Mouse (Mus musculus) mesoderm, embryonic 11.5 days (tissue): ENCODE measurements around the gene Nucb1.
"Not testable (repeated sequence)": the region's sequence is repeated elsewhere in the genome, so short reads cannot be mapped to it uniquely, and the experiment has no call there.

Experiments
- DNase-seq: peaks from one replicate; pipeline ENCODE4 v3.0.0-alpha.2; 2012; ENCODE audit warnings: low read depth, low spot score

Gene Nucb1

DNA sequence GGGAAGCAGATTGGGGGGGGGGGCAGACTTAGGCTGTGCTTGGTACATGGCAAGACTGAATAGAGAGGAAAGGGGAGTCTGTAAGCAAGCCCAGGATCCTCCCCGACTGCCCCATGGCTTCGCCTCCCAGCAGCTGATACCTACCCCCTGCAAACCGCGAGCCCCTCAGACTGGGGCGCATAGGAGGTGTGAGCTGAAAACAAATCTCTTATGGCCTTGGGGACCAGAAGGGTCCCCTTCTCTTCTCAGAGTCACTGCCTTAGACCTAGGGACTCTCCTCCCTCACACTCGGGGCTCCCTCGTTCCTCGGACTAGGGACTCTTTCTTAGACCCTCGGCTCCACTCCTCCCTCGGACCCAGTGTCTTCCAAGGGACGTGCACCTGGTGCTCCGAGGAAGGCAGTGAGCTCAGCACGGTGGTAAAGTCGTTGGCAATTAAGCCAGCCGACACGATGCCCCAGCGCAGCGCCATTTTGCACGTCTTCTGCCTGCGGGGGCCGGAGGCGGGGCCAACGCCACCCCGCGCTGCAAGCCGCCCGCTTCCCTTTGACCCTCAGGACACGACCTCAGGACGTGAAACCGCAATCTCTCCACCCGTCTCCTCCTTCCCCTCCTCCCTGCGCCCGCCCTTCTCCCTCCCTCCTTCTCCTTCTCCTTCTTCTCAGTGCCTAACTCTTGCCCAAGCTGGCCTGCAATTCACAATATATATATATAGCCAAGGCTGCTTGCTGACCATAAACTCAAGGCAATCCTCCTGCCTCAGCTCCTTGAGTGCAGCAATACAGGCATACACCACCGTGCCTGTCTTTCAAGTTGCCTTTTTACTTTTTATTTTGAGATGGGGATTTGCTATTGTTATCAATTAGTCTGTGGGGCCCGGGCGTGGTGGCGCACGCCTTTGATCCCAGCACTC, 21.7 kb downstream of the Nucb1 start, which contains the start of gene Dhdh:
Gene Dhdh (minus strand): TSS at position 513 of the 912 bp plus-strand sequence.
- DNase-seq: peak; percentile 56

DNA sequence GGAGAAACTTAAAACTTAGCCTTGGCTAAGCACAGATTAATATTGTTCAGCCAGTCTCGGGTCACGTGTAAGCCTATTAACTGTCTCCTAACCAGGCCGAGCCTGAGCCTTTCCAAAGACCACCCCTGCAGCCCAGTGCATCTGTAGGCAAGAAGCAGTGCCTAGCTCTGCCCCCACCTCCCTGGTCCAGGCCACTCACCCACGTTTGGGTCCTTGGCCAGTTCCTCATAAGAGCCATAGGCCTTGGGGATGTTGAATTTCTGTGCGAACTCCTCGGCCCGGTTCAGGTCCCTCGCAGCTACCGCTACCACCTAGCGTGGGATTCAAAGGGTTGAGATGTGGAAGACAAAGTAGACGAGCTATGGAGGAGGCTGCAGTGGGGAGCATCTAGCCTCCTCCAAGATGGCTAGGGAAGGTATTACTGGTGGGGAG, 22.3 kb downstream of the Nucb1 start:
- no peak for DNase-seq

DNA sequence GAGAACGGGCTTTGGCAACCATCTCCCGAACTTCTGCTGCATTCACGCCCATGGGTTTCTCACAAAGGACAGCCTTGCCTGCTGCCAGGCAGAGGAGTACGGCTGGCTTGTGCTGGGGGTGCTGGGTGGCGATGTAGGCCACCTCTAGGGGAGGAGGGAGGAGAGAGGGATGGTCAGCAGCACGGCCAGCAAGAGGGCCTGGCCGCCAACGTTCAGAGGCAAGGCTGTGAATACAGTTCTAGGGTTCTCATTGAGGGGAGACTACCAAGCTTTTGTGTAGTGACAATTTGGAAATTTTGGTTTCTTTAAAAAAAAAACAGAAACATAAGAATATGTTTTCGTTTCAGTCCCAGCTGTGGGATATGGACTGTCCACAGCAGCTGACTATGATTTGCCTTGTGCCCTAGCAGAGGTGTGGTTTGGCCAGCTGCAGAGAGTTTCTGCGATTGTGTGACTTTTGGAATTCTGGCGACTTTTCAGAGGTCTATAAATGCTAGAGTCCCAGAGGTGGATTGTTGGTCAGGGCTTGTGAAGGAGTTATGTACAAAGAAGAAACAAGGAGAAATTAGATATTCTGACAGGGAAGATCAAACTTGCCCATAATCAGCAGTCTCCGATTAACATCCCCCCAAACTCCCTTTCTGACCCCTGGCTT, 23.3 kb downstream of the Nucb1 start, which contains the start of gene Gm45808:
Gene Gm45808 (minus strand): TSS at position 51 of the 655 bp plus-strand sequence.
- DNase-seq: no peak

DNA sequence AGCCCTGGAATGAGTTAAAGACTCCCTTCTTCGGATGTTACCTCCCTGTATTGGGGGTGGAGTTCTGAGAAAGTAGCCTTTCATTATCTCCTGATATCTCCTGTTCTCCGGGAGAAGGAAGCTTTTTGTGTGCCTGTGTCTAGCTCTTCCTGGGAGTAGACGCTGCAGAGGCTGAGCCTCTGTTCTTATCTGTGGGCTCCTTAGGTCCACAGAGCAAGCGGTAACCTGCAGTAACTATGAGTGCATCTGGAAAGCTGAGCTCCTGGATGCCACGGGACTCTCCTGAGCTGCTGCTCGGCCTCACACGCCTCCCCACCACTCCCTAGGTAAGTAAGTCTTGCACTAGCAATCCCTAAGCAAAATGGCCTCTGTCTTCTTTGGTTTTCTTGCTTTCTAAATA, 24.0 kb downstream of the Nucb1 start:
- DNase-seq: no peak

DNA sequence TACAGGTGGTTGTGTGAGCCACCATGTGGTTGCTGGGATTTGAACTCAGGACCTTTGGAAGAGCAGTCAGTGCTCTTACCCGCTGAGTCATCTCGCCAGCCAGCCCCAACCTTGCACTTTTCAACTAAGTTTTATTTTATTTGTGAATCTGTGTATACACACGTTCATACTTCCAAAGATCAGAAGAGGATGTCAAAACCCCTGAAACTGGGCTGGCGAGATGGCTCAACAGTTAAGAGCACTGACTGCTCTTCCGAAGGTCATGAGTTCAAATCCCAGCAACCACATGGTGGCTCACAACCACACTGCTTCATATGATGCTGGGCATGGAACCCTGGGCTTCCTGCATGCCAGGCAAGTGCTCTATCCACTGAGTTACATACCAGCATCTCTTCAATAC, 25.2 kb downstream of the Nucb1 start:
- not testable (repeated sequence) for DNase-seq

DNA sequence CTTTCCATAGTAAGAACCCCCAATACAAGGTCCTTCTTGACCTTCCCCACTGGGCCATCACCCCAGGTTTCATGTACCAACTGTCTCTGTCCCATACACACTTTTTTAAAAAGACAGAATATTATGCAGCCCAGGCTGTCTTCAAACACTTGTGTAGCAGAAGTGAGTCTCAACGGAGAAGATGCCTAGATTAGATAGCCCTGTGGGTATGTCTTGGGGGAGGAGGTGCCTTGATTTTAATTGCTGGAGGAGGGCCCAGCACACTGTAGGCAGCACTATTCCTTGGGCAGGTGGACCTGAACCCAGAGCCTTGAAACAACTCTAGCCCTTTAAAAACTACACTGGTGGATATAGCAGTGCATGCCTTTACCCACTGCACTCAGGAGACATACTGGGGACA, 28.0 kb downstream of the Nucb1 start:
- no peak for DNase-seq

DNA sequence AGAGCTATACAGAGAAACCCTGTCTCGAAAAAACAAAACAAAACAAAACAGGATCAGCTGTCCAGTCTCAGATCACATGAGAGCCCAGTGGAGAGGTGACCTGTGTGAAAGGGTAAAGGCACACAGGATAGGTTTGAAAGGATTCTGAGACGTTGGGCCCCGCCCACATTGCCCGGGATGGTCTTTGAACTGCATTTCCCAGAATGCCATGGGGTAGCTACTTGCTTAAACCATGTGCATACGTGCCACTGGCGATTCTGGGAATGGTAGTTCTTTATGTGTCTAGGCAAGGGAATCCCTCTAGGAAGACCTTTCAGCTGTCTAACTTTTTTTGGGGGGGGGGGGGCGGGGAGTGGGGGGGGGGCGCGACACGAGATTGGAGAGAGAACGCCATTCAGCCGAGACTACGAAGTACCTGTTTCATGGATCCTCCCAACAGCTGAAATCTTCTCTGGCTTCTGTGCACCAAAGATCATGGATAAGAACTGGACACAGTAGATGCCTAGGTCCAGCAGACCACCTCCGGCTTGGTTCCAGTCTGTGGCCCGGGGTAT, 28.8 kb downstream of the Nucb1 start, which contains the start of gene Tulp2:
Gene Tulp2 (plus strand): TSS at position 504 of the 554 bp plus-strand sequence.
- peak; percentile 43 for DNase-seq

DNA sequence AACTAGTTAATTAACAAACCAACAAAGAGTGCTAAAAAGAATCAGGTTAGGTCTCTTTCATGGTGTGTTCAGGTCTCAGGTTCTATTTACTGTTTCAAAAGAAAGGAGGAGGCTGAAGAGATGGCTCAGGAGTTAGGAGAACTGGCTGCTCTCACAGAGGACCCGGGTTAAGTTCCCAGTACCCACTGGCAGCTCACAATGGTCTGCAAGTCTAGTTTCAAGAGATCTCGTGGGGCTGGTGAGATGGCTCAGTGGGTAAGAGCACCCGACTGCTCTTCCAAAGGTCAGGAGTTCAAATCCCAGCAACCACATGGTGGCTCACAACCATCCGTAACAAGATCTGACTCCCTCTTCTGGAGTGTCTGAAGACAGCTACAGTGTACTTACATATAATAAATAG, 29.9 kb downstream of the Nucb1 start:
- DNase-seq: not testable (repeated sequence)

DNA sequence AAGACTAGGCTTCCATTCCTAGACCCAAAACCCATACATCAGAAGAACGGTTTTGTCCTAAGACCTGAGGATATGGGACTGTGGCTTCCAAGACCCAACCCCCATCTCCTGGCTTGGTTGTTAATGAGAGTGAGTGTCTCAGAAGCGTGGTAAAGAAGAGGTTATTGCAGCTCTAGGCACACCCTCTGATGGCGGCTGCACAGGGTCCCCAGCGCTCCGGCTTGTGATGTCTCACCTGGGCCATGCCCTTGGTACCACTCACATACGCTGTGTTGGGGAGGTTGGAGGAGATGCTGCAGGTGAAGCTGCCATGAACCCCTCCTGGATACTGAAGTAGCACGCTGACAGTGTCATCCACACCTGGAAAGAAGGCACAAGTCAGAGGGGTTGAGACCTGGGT, 31.4 kb downstream of the Nucb1 start:
- DNase-seq: no peak

DNA sequence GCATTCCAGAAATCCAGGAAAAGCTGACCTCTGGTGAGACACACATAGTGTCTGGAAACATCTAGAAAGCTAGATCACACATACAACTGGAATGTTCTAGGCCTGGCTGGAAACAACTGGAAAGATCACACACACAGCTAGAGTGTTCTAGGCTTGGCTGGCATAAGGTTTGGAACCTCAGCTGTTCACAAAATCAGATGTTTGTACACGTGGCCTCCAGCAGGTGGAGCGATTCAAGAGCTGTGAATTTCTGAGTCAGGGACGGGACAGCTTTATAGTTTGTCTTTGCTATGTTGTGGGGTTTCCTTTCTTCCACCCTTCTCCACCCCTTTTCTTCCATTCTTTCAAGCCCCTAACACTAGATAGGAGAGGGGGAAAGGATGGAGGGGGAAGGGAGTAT, 33.2 kb downstream of the Nucb1 start:
- peak; percentile 60 for DNase-seq

DNA sequence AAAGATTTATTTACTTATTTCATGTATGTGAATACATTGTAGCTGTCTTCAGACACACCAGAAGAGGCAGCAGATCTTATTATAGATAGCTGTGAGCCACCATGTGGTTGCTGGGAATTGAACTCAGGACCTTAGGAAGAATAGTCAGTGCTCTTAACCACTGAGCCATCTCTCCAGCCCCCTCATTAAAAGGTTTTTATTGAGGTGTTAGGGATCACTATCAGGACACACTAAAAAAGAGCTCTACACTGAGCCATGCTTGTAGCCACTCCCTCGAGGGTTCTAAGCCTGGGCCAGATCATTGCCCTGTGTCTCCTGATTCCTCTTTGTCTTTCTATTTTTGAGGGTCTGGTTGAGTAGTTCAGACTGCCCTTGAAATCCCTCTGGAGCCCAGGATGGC, 33.8 kb downstream of the Nucb1 start:
- no peak for DNase-seq

DNA sequence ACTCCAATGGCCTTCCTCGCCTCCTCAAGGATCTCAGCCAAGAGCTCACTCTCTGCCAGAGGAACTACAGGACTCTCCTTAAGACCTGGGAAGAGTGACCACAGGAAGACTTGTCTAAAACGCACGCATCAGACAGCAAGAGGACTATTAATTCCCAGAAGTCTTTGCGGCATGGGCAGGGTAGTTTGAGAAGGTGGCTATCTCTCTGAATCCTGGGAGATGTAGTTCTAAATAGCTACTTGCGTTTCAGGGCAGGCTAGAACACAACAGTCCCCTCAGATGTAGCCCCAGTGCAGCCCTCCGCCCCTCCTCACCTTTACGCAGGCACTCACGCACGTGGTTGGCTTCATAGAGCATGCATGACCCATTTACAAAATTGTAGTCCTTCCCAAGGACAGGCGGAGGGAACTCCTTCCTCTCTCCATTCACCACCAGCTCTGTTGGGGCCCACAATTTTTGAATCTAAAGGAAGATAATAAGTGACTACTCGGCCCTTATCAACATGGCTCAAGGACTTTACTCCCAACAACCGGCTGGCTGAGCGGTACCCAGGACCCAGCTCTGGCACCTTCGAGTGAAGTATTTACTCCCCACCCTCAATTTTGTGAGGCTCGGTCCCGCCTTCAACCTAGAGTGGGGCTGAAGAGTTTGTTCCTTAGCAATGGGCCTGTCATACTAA, 34.8 kb downstream of the Nucb1 start:
- DNase-seq: no peak

DNA sequence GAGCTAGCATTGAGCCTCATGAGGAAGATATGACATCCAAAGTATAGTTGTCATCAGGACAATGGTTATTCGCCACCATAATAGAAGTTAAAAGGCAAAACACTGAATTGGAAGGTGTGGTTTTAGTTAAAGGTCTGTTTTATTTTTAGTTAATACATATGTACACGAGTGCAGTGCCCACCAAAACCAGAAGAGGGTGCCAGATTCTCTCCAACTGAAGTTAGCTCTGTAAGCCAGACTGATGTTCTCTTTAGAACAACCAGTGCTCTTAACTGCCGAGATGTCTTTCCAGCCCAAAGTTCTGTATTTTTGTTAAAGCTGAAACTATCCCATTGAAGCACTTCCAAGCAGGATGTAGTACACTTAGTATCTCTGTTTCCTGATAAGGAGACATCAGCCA, 39.3 kb downstream of the Nucb1 start:
- DNase-seq: peak; percentile 69

DNA sequence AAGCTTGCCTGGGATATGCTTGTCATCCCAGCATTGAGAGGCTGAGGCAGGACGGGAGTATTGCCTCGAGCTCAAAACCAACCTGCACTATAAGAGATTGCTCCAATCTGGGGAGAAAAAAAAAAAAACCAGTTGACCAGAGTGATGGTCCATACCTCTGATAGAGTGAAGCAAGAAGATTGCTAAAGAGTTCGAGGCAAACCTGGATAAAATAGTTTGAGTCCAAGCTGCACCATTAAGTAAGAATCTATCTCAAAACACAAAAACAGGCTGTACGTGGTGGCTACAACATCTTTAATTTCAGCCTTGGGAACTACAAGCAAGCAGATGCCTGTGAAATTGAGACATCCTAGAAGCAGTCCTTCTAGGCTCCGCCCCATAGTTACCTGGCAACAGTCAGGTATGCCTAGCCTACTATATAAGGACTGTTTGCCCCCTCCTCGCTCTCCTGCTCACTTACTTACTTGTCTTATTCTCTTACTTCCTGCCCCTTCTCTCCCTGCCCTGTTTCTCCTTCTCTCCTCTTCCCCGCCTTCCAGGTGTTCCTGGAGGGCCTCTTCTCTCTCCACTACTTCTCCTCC, 43.0 kb downstream of the Nucb1 start:
- no peak for DNase-seq

DNA sequence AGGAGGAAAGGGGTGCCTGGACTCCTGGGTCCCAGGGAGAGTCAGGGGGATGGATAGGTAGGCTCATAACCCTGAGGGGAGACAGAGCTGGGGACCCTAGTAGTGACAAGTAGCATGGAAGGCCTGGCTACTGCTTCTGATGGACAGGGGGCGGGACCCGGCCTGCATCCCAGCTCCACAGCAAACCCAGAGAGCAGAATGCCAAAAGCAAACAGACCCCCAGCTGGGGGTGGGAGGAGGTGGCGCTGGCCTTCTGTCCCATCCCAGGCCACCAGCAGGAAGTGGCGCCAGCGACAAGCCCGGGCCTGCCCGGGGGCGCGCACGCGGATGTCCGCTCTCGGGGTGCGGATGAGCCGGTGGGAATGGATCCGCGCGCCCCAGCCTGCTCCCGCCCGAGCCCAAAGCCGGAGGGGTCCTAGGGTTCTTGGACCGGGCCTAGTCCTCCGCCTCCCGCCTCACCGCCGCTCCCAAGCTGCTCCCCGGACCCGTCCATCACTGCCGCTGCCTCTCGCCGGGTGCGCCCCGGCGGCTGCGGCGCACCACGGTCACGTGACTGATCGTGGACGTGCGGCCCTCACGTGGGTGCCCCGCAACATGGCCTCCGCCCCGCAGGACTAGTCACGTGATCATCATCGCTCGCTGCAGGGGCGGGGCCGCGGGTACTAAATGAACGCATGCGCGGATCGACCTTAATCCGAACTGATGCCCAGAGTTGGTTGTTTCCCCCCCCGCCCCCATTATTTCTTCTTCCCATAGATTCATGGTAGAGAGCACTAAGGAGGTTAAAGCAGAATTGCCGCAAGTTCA, 43.7 kb downstream of the Nucb1 start, which contains the start of gene Bax:
Gene Bax (minus strand): TSS at position 616 of the 807 bp plus-strand sequence.
- peak; percentile 98 for DNase-seq

DNA sequence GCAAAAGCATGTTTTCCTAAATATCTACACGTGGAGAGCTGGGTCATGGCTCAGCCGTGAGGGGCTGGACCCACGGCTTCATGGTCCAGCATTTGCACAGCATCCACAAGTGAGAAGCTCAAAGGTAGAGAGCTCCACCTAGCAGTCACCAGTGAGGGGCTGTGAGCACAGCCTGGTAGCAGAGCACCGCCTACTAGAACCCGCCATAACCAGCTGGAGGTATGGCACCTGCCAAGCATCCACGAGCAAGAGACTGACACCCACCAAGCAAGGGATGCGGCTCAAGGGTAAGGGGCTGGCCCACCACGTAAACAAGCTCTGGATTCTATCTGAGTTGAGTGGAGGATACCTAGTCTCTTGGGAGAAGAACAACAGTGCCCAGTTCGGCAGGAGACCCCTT, 44.7 kb downstream of the Nucb1 start:
- DNase-seq: no peak

DNA sequence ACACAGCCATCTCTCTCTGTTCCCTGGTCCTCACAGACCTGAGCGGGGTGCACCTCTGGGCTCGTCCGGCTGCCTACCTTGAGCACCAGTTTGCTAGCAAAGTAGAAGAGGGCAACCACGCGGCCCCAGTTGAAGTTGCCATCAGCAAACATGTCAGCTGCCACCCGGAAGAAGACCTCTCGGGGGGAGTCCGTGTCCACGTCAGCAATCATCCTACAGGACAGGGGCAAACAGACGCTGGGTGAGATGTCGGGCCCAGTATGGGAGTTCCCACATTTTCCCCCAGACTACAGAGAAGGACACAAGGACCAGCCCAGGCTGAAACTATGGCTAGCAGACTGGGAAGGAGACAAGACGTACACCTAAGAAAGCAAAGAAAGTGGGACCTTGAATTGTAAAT, 45.1 kb downstream of the Nucb1 start:
- no peak for DNase-seq

DNA sequence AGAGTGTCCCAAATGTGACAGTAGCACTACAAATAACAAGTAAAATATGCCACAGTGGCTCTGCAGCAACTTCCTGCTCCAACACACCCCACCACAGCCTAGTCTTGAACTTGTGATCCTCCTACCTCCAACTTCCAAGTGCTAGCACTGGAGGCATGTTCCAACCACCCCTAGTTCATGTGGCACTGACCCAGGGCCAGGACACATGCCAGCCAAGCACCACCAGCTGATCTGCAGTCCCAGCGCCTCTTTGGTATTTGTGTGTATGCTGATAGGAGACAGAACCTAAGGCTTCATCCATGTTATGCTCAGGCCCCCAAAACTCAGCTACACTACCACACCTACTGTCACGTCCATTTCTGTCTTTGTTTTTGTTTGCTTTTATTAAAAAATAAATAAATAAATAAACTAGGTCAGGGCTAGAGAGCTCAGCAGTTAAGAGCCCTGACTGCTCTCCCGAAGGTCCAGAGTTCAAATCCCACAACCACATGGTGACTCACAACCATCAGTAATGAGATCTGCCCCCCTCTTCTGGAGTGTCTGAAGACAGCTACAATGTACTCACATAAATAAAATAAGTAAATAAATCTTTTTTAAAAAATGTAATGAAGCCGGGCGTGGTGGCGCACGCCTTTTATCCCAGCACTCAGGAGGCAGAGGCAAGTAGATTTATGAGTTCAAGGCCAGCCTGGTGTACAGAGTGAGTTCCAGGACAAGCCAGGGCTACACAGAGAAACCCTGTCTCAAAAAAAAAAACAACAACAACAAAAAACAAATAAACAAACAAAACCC, 46.0 kb downstream of the Nucb1 start:
- DNase-seq: no peak

DNA sequence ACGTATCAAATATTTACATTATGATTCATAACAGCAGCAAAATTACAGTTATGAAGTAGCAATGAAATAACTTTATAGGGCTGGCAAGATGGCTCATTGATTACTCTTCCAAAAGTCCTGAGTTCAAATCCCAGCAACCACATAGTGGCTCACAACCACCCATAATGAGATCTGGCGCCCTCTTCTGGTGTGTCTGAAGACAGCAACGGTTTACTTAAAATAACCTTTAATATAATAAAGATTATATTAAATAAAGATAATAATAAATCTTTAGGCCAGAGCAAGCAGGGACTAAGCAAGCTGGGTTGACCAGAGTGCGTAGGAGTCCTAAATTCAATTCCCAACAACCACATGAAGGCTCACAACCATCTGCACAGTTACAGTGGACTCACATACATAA, 47.3 kb downstream of the Nucb1 start:
- not testable (repeated sequence) for DNase-seq

DNA sequence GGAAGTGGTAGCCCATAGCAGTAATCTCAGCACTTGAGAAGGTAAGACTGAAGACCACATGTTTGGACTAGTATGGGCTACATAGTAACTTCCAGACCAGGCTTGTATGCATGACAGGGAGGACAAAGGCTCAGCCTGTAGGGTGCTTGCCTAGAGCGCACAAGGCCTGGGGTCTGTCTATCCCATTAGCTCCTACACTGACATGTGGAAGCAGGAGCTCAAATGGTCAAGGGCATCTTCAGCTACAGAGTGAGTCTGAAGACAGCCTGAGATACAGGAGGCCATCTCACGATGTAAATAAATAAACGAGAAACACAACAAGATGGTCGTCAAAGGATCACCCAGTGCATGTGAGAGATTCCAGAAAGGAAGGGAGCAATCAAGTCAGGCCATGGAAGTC, 47.9 kb downstream of the Nucb1 start:
- no peak for DNase-seq
